Mouse (Mus musculus): ENCODE data around the gene Card19. TPM values are rescaled to one million over a fixed set of nuclear protein-coding genes. Genes with fewer than 3 reads are reported as not detected.
A peak's percentile ranks its signal among the peaks of the same experiment; 100 is the strongest.

Card19 gene
- total and polyA plus RNA-seq, 3 experiments, result 15.8 to 51.8 TPM; not detected in 1

DNA sequence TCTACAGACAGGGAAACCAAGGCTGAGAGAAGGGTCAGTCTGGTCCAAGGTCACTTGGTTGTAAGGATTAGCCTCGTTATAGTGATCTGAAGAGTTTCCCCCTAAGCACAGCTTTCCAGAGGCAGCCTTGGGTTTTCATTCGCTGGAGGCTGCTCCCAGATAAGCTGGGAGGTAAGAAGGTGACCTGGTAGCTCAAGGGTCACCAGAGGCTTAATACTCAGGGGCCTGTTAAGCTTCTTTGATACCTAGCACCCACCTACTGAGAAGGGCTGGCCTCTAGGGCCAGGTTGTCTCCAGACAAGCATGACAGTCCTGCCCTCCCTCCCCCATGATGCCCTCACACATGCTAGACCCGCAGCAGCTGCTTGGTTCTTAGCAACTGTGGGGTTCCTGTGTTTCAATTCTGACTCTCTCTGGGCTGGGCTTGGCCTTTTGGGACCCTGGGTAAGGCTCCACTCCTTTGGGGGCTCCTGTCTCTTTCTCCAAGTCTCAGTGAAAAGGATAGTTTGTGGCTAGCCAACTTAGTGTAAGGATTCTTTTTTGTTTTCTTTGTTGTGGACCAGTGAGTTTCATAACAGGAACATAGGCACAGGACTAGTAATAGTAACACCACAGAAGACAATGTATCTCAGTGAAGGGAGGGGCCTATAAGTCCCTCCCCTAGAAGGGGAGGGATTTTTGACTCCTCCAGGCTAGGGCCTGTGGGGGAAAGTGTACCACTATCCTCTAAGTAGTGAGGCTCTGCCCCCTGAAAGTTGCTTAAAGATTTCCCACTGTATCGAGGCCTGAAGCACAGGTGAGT, 35.1 kb upstream of the Card19 start:
- Histone ChIP-seq H3K4me1 (ENCODE audit: control insufficient read depth in 1 of 2, insufficient read depth in 2 of 2, low read length in 2 of 2) (peaks cover 0 to 6% of the 10 kb centered on the region in 2 experiments; a peak in 2 of 4 replicates), H3K9me3 (replicated peaks; ENCODE audit: insufficient read depth, low read length) (no peaks in the 10 kb centered on the region), H3K27ac (ENCODE audit: control insufficient read depth, low read depth, low read length) (no peak overlapping the region), H3K9ac (ENCODE audit: control insufficient read depth, low read depth, low read length, poor library complexity, severe bottlenecking) (no peak overlapping the region), H3K36me3 (ENCODE audit: control insufficient read depth in 1 of 2, insufficient read depth in 2 of 2, low read length in 2 of 2) (no peaks in the 10 kb centered on the region), H3K27me3 (ENCODE audit: control insufficient read depth in 1 of 2, insufficient read depth in 2 of 2, low read length in 2 of 2) (no peaks in the 10 kb centered on the region), H3K79me2 (ENCODE audit: control insufficient read depth, insufficient read depth, low read length, poor library complexity) (no peaks in the 10 kb centered on the region), H3K4me3 (ENCODE audit: control insufficient read depth in 1 of 2, insufficient read depth in 1 of 2, low read depth in 2 of 2, low read length in 2 of 2) (no peak overlapping the region)
- TF ChIP-seq CTCF (IDR thresholded peaks at IDR 0.05 in 2 of 3, conservative IDR thresholded peaks at IDR 0.05 in 1 of 3; ENCODE audit: control insufficient read depth in 1 of 3, insufficient read depth in 1 of 3, low read depth in 2 of 3, low read length in 3 of 3, poor library complexity in 1 of 3, severe bottlenecking in 1 of 3) (no peak), ELF1 (IDR thresholded peaks at IDR 0.05; ENCODE audit: low read depth, low read length) (no peak), GATA1 (IDR thresholded peaks at IDR 0.05; ENCODE audit: low read depth, low read length) (no peak), CHD2 (IDR thresholded peaks at IDR 0.05; ENCODE audit: low read length) (no peak), ETS1 (IDR thresholded peaks at IDR 0.05; ENCODE audit: low read depth, low read length) (no peak), E2F4 (IDR thresholded peaks at IDR 0.05; ENCODE audit: borderline replicate concordance, low read depth, low read length) (no peak), ZC3H11A (IDR thresholded peaks at IDR 0.05; ENCODE audit: low read depth, low read length) (no peak), SIN3A (IDR thresholded peaks at IDR 0.05; ENCODE audit: low read length) (no peak), EP300 (IDR thresholded peaks at IDR 0.05; ENCODE audit: low read depth in 1 of 2, low read length in 2 of 2) (no peak), HCFC1 (IDR thresholded peaks at IDR 0.05; ENCODE audit: low read depth, low read length) (no peak), POLR2A (IDR thresholded peaks at IDR 0.05; ENCODE audit: control insufficient read depth in 1 of 2, insufficient read depth in 1 of 2, low read depth in 1 of 2, low read length in 2 of 2, poor library complexity in 1 of 2) (no peak), TCF12 (IDR thresholded peaks at IDR 0.05; ENCODE audit: low read depth, low read length) (no peak), MYC (IDR thresholded peaks at IDR 0.05; ENCODE audit: low read depth, low read length) (no peak), MAX (IDR thresholded peaks at IDR 0.05; ENCODE audit: low read length) (no peak), MAFK (IDR thresholded peaks at IDR 0.05; ENCODE audit: borderline replicate concordance, low read depth, low read length) (no peak), TAL1 (IDR thresholded peaks at IDR 0.05; ENCODE audit: low read length) (no peak), RAD21 (IDR thresholded peaks at IDR 0.05; ENCODE audit: low read depth, low read length) (no peak)
- DNase-seq (ENCODE audit: low read depth, low spot score), result peak; percentile 54

GRCm38 (mm10) chr13:49249634-49250033, 33.8 kb upstream of the Card19 start:
- Histone ChIP-seq H3K4me1 (ENCODE audit: control insufficient read depth in 1 of 2, insufficient read depth in 2 of 2, low read length in 2 of 2) (peaks cover 0 to 6% of the 10 kb centered on the region in 2 experiments; a peak in 2 of 4 replicates), H3K9me3 (replicated peaks; ENCODE audit: insufficient read depth, low read length) (no peaks in the 10 kb centered on the region), H3K27me3 (ENCODE audit: control insufficient read depth in 1 of 2, insufficient read depth in 2 of 2, low read length in 2 of 2) (no peaks in the 10 kb centered on the region), H3K4me3 (ENCODE audit: control insufficient read depth in 1 of 2, insufficient read depth in 1 of 2, low read depth in 2 of 2, low read length in 2 of 2) (no peak overlapping the region), H3K27ac (ENCODE audit: control insufficient read depth, low read depth, low read length) (no peak overlapping the region), H3K36me3 (ENCODE audit: control insufficient read depth in 1 of 2, insufficient read depth in 2 of 2, low read length in 2 of 2) (no peaks in the 10 kb centered on the region), H3K79me2 (ENCODE audit: control insufficient read depth, insufficient read depth, low read length, poor library complexity) (no peaks in the 10 kb centered on the region), H3K9ac (ENCODE audit: control insufficient read depth, low read depth, low read length, poor library complexity, severe bottlenecking) (no peak overlapping the region)
- no peak for TF ChIP-seq SMC3 (IDR thresholded peaks at IDR 0.05; ENCODE audit: low read depth, low read length)
- no peak for TF ChIP-seq RCOR1 (IDR thresholded peaks at IDR 0.05; ENCODE audit: low read depth, low read length)
- TF ChIP-seq CHD1 (IDR thresholded peaks at IDR 0.05; ENCODE audit: low read depth, low read length), result no peak
- no peak for TF ChIP-seq MAX (IDR thresholded peaks at IDR 0.05; ENCODE audit: low read length)
- TF ChIP-seq ZNF384 (IDR thresholded peaks at IDR 0.05; ENCODE audit: low read depth, low read length), result no peak
- no peak for DNase-seq (ENCODE audit: low read depth, low spot score)
